8 mouse cellular contexts compared by ENCODE assay signal in genomic region chr2:35840956-35841816, GRCm38 (mm10).
DNase-seq lines count a peak whose midpoint lies in the region; ATAC-seq lines count a peak whose summit lies in the region.

No protein-coding gene starts in this region.

- peak overlapping the region; percentile 17 for H3K4me2 ChIP-seq in heart, embryonic 13.5 days
- H3K4me2 ChIP-seq in kidney, embryonic 15.5 days, result no peak overlapping the region

- H3K9me3 ChIP-seq in heart, embryonic 13.5 days, result peaks cover 11% of the 10 kb centered on the region; the same call in 1 of the 2 replicates
- peaks cover 12% of the 10 kb centered on the region; the same call in 1 of the 2 replicates for H3K9me3 ChIP-seq in kidney, embryonic 15.5 days (replicated peaks)

- ATAC-seq in heart, embryonic 13.5 days (ENCODE audit: extremely low read depth, insufficient number of reproducible peaks, low FRiP score, low TSS enrichment), result no peak
- ATAC-seq in kidney, embryonic 15.5 days (replicated peaks; ENCODE audit: low FRiP score), result peak; percentile 56

- peak overlapping the region; percentile 32; the same call in 1 of the 2 replicates for H3K27ac ChIP-seq in heart, embryonic 13.5 days (replicated peaks)
- H3K27ac ChIP-seq in kidney, embryonic 15.5 days, result no peak overlapping the region

- WGBS in heart, embryonic 13.5 days, result 29% methylated on average over 14 of the region's 14 CpGs
- WGBS in kidney, embryonic 15.5 days, result 17% methylated on average over 14 of the region's 14 CpGs

- no peak overlapping the region for H3K4me3 ChIP-seq in heart, embryonic 13.5 days
- no peak overlapping the region for H3K4me3 ChIP-seq in kidney, embryonic 15.5 days (replicated peaks)

- H3K27me3 ChIP-seq in heart, embryonic 13.5 days (replicated peaks), result 0 out of 2 replicates have a peak, but pooled peaks cover 7% of the 10 kb centered on the region
- no peaks in the 10 kb centered on the region for H3K27me3 ChIP-seq in kidney, embryonic 15.5 days

- H3K9ac ChIP-seq in heart, embryonic 13.5 days, result 0 out of 2 replicates have a peak overlapping the region, but pooled peaks have one; percentile 2
- no peak overlapping the region for H3K9ac ChIP-seq in kidney, embryonic 15.5 days

- no peak for DNase-seq in heart, adult 11 months
- DNase-seq in c-Kit-positive CD71-negative TER-119-negative erythroid progenitor cells, embryonic 14.5 days (ENCODE audit: low read depth), result peak; percentile 62
- peak; percentile 61 for DNase-seq in lung, postnatal 14 days
- peak; percentile 69 for DNase-seq in thymus, postnatal 14 days
- no peak for DNase-seq in T-cell, adult 2 months (ENCODE audit: low spot score)
- no peak for DNase-seq in frontal cortex, postnatal 25 days (ENCODE audit: low spot score in 2 of 2)

- H3K36me3 ChIP-seq in heart, embryonic 13.5 days, result no peaks in the 10 kb centered on the region
- no peaks in the 10 kb centered on the region for H3K36me3 ChIP-seq in kidney, embryonic 15.5 days

- peaks cover 39% of the 10 kb centered on the region for H3K4me1 ChIP-seq in heart, embryonic 13.5 days
- peaks cover 25% of the 10 kb centered on the region for H3K4me1 ChIP-seq in kidney, embryonic 15.5 days

Comparison
In these comparisons a context has a peak if more than half of its experiments do, and no peak if none do; other contexts are left out.
1. DNase-seq: peak in c-Kit-positive CD71-negative TER-119-negative erythroid progenitor cells, embryonic 14.5 days (single experiment), lung, postnatal 14 days (single experiment) and thymus, postnatal 14 days (single experiment); none in heart, adult 11 months (single experiment), T-cell, adult 2 months (single experiment) and frontal cortex, postnatal 25 days (0 of 2).